Mouse (Mus musculus) midbrain, embryonic 12.5 days (tissue): Measurements from ENCODE around the gene Clstn2. TPM values are rescaled to one million over a fixed set of nuclear protein-coding genes. Genes with fewer than 3 reads are reported as not detected.

ENCODE experiments used
- ATAC-seq: fragments of 200-750 bp; cut with Nextera tagmentation; 2 replicates; pipeline ENCODE4 v1.8.0; 2017; ENCODE audit warnings: low read depth, moderate TSS enrichment, moderate library complexity; ENCODE audit not compliant: low FRiP score
- H3K27ac ChIP-seq: fragments of 300-500 bp; sonication (generic); replicated peaks from 2 replicates; pipeline ENCODE4 v1.5.1; 2016; ENCODE audit warnings: mild to moderate bottlenecking
- H3K27me3 ChIP-seq: fragments of 300-500 bp; sonication (generic); 2 replicates; pipeline ENCODE4 v1.6.1; 2016; ENCODE audit warnings: mild to moderate bottlenecking
- H3K36me3 ChIP-seq: fragments of 300-500 bp; sonication (generic); 2 replicates; pipeline ENCODE4 v1.6.1; 2016
- H3K4me1 ChIP-seq: fragments of 300-500 bp; sonication (generic); 2 replicates; pipeline ENCODE4 v1.6.1; 2016
- H3K4me2 ChIP-seq: fragments of 300-500 bp; sonication (generic); replicated peaks from 2 replicates; pipeline ENCODE4 v1.6.1; 2016; ENCODE audit warnings: mild to moderate bottlenecking, moderate library complexity
- H3K4me3 ChIP-seq: fragments of 300-500 bp; sonication (generic); 2 replicates; pipeline ENCODE4 v1.5.1; 2016; ENCODE audit warnings: mild to moderate bottlenecking
- H3K9ac ChIP-seq: fragments of 300-500 bp; sonication (generic); replicated peaks from 2 replicates; pipeline ENCODE4 v1.6.1; 2016; ENCODE audit warnings: mild to moderate bottlenecking, moderate library complexity
- H3K9me3 ChIP-seq: fragments of 300-500 bp; sonication (generic); 2 replicates; pipeline ENCODE4 v1.6.1; 2016; ENCODE audit warnings: mild to moderate bottlenecking
- WGBS: fragments of 180-500 bp; shearing (Covaris S2); methylation state at CpG from one replicate; pipeline ENCODE4 v1.1.7; 2016; 5-methylcytosine and 5-hydroxymethylcytosine counted together
- polyA plus RNA-seq: library from polyadenylated mRNA; unstranded; fragments of >200 nt; fragmentation: Nextera tagmentation; extraction: Ambion mirVana; gene quantifications from 2 replicates; pipeline ENCODE4 v1.2.1, GENCODE M21; 2016

Gene Clstn2
- polyA plus RNA-seq, 1 experiment from 2014 or later, result 3.4 TPM

GRCm38 (mm10) chr9:97891415-97891814 lies 141.6 kb downstream of the Clstn2 start:
- no peak overlapping the region for H3K4me3 ChIP-seq
- WGBS, result 85% methylated on average over 3 of the region's 3 CpGs
- ATAC-seq, result no peak
- no peaks in the 10 kb centered on the region for H3K36me3 ChIP-seq
- H3K27me3 ChIP-seq, result no peaks in the 10 kb centered on the region
- no peaks in the 10 kb centered on the region for H3K4me1 ChIP-seq
- no peak overlapping the region for H3K9ac ChIP-seq
- H3K27ac ChIP-seq, result no peak overlapping the region
- H3K9me3 ChIP-seq, result no peaks in the 10 kb centered on the region
- no peak overlapping the region for H3K4me2 ChIP-seq

GRCm38 (mm10) chr9:97883336-97883735 lies 149.6 kb downstream of the Clstn2 start:
- Histone ChIP-seq H3K27me3 (no peaks in the 10 kb centered on the region), H3K4me3 (no peak overlapping the region), H3K27ac (no peak overlapping the region), H3K36me3 (no peaks in the 10 kb centered on the region), H3K4me1 (no peaks in the 10 kb centered on the region), H3K9ac (no peak overlapping the region), H3K4me2 (no peak overlapping the region), H3K9me3 (no peaks in the 10 kb centered on the region)
- WGBS, result 91% methylated on average over 3 of the region's 3 CpGs
- ATAC-seq, result no peak

- H3K9me3 ChIP-seq, result no peaks in the 10 kb centered on the region
Observed at GRCm38 (mm10) chr9:97867013-97867700, 165.8 kb downstream of the Clstn2 start.

GRCm38 (mm10) chr9:97852859-97853258 lies 180.1 kb downstream of the Clstn2 start:
- H3K4me1 ChIP-seq, result no peaks in the 10 kb centered on the region
- H3K9ac ChIP-seq, result no peak overlapping the region
- no peak overlapping the region for H3K27ac ChIP-seq
- H3K4me3 ChIP-seq, result no peak overlapping the region
- H3K4me2 ChIP-seq, result no peak overlapping the region
- H3K36me3 ChIP-seq, result no peaks in the 10 kb centered on the region
- H3K9me3 ChIP-seq, result no peaks in the 10 kb centered on the region
- H3K27me3 ChIP-seq, result no peaks in the 10 kb centered on the region
- no peak for ATAC-seq

More at GRCm38 (mm10) chr9:97867013-97867700, 165.8 kb downstream of the Clstn2 start:
- H3K36me3 ChIP-seq, result no peaks in the 10 kb centered on the region
- H3K27ac ChIP-seq, result no peak overlapping the region
- 61% methylated on average over 8 of the region's 8 CpGs for WGBS
- ATAC-seq, result no peak
- H3K9ac ChIP-seq, result no peak overlapping the region
- H3K4me2 ChIP-seq, result no peak overlapping the region
- H3K4me1 ChIP-seq, result no peaks in the 10 kb centered on the region
- no peaks in the 10 kb centered on the region for H3K27me3 ChIP-seq
- no peak overlapping the region for H3K4me3 ChIP-seq

GRCm38 (mm10) chr9:97847873-97848838 lies 184.8 kb downstream of the Clstn2 start:
- Histone ChIP-seq H3K9ac (no peak overlapping the region), H3K4me1 (no peaks in the 10 kb centered on the region), H3K9me3 (no peaks in the 10 kb centered on the region), H3K36me3 (no peaks in the 10 kb centered on the region), H3K27me3 (no peaks in the 10 kb centered on the region), H3K27ac (no peak overlapping the region), H3K4me2 (no peak overlapping the region), H3K4me3 (no peak overlapping the region)
- ATAC-seq, result no peak
- 77% methylated on average over 12 of the region's 12 CpGs for WGBS

- WGBS, result 91% methylated on average over 7 of the region's 7 CpGs
- Histone ChIP-seq H3K27me3 (no peaks in the 10 kb centered on the region), H3K4me2 (no peak overlapping the region), H3K4me1 (no peaks in the 10 kb centered on the region), H3K9me3 (no peaks in the 10 kb centered on the region), H3K27ac (no peak overlapping the region), H3K9ac (no peak overlapping the region), H3K4me3 (no peak overlapping the region), H3K36me3 (no peaks in the 10 kb centered on the region)
- no peak for ATAC-seq
Observed at GRCm38 (mm10) chr9:97842054-97842453, 190.9 kb downstream of the Clstn2 start.

- Histone ChIP-seq H3K4me1 (peaks cover 12% of the 10 kb centered on the region; the same call in 1 of the 2 replicates), H3K27ac (no peak overlapping the region), H3K9ac (no peak overlapping the region), H3K4me3 (no peak overlapping the region), H3K4me2 (no peak overlapping the region), H3K36me3 (no peaks in the 10 kb centered on the region), H3K9me3 (no peaks in the 10 kb centered on the region), H3K27me3 (peaks cover 11% of the 10 kb centered on the region; the same call in 1 of the 2 replicates)
- WGBS, result 90% methylated on average over 3 of the region's 3 CpGs
- no peak for ATAC-seq
Observed at GRCm38 (mm10) chr9:97831216-97831615, 201.8 kb downstream of the Clstn2 start.

- ATAC-seq, result no peak
- no peak overlapping the region for H3K4me2 ChIP-seq
Observed at GRCm38 (mm10) chr9:97829919-97830318, 203.1 kb downstream of the Clstn2 start.

GRCm38 (mm10) chr9:97827689-97828088 lies 205.3 kb downstream of the Clstn2 start:
- Histone ChIP-seq H3K27ac (no peak overlapping the region), H3K4me1 (peaks cover 19% of the 10 kb centered on the region; the same call in 1 of the 2 replicates), H3K9ac (no peak overlapping the region), H3K4me3 (no peak overlapping the region), H3K9me3 (no peaks in the 10 kb centered on the region), H3K36me3 (no peaks in the 10 kb centered on the region), H3K27me3 (peaks cover 25% of the 10 kb centered on the region), H3K4me2 (no peak overlapping the region)
- ATAC-seq, result no peak
- WGBS, result 52% methylated on average over 10 of the region's 10 CpGs

More at GRCm38 (mm10) chr9:97829919-97830318, 203.1 kb downstream of the Clstn2 start:
- Histone ChIP-seq H3K9ac (no peak overlapping the region), H3K27me3 (peaks cover 16% of the 10 kb centered on the region), H3K36me3 (no peaks in the 10 kb centered on the region), H3K4me3 (no peak overlapping the region), H3K4me1 (peaks cover 19% of the 10 kb centered on the region; the same call in 1 of the 2 replicates), H3K9me3 (no peaks in the 10 kb centered on the region), H3K27ac (no peak overlapping the region)
- WGBS, result 86% methylated on average over 2 of the region's 2 CpGs

GRCm38 (mm10) chr9:97826077-97826947 lies 206.7 kb downstream of the Clstn2 start:
- peak; percentile 76; the same call in 1 of the 2 replicates for ATAC-seq
- WGBS, result 58% methylated on average over 16 of the region's 16 CpGs
- Histone ChIP-seq H3K4me1 (peaks cover 19% of the 10 kb centered on the region; the same call in 1 of the 2 replicates), H3K36me3 (no peaks in the 10 kb centered on the region), H3K4me2 (no peak overlapping the region), H3K27me3 (peaks cover 25% of the 10 kb centered on the region), H3K27ac (no peak overlapping the region), H3K9me3 (no peaks in the 10 kb centered on the region), H3K4me3 (no peak overlapping the region), H3K9ac (no peak overlapping the region)

GRCm38 (mm10) chr9:97817116-97817515 lies 215.9 kb downstream of the Clstn2 start:
- Histone ChIP-seq H3K36me3 (no peaks in the 10 kb centered on the region), H3K27me3 (no peaks in the 10 kb centered on the region), H3K27ac (no peak overlapping the region), H3K9me3 (no peaks in the 10 kb centered on the region), H3K4me3 (no peak overlapping the region), H3K4me2 (no peak overlapping the region), H3K9ac (no peak overlapping the region), H3K4me1 (no peaks in the 10 kb centered on the region)
- WGBS, result 85% methylated on average over 4 of the region's 4 CpGs
- ATAC-seq, result no peak
